Mouse (Mus musculus) G1E (cell line): ENCODE results near the gene Gab2. TPM values are rescaled to one million over a fixed set of nuclear protein-coding genes. Genes with fewer than 3 reads are reported as not detected.
"Not testable (repeated sequence)": the region's sequence is repeated elsewhere in the genome, so short reads cannot be mapped to it uniquely, and the experiment has no call there.

Experiments
- ATAC-seq: 2 replicates; pipeline ENCODE4 v1.8.0; 2016; ENCODE audit warnings: mild to moderate bottlenecking; ENCODE audit not compliant: insufficient number of reproducible peaks, poor library complexity, low FRiP score, severe bottlenecking; ENCODE audit errors: extremely low read depth
- DNase-seq: peaks from one replicate; pipeline ENCODE4 v3.0.0; 2012; ENCODE audit warnings: low spot score
- H3K27me3 ChIP-seq: 2 replicates; pipeline ENCODE4 v1.6.1; 2012; ENCODE audit warnings: mild to moderate bottlenecking, low read length, inconsistent platforms; ENCODE audit not compliant: insufficient read depth
- H3K36me3 ChIP-seq: replicated peaks from 2 replicates; pipeline ENCODE3; 2012; ENCODE audit warnings: mild to moderate bottlenecking, inconsistent platforms
- H3K4me1 ChIP-seq: 2 replicates; pipeline ENCODE4 v1.6.1; 2012; ENCODE audit warnings: low read depth, low read length, inconsistent platforms, mixed read lengths; ENCODE audit not compliant: insufficient read depth
- H3K4me3 ChIP-seq: 2 replicates; pipeline ENCODE4 v1.5.1; 2012; ENCODE audit warnings: low read depth, mild to moderate bottlenecking, inconsistent platforms, low read length, moderate library complexity, mixed read lengths
- H3K9me3 ChIP-seq: replicated peaks from 2 replicates; pipeline ENCODE4 v1.6.1; 2012; ENCODE audit warnings: inconsistent platforms
- CTCF ChIP-seq: IDR thresholded peaks from 2 replicates; pipeline ENCODE4 v1.5.1; 2012; ENCODE audit warnings: low read depth, low read length, inconsistent platforms, mixed read lengths
- GATA1 ChIP-seq: IDR thresholded peaks from 2 replicates; pipeline ENCODE4 v1.6.1; 2012; ENCODE audit warnings: borderline replicate concordance, low read length, inconsistent platforms, mixed read lengths
- GATA2 ChIP-seq: IDR thresholded peaks from 2 replicates; pipeline ENCODE4 v1.6.1; 2012; ENCODE audit warnings: low read depth, low read length, inconsistent platforms, borderline replicate concordance
- POLR2AphosphoS5 ChIP-seq: IDR thresholded peaks from 2 replicates; pipeline ENCODE4 v1.6.1; 2012; ENCODE audit warnings: low read depth, low read length, inconsistent platforms; ENCODE audit not compliant: insufficient replicate concordance
- TAL1 ChIP-seq: conservative IDR thresholded peaks from 2 replicates; pipeline ENCODE4 v1.6.1; 2012; ENCODE audit warnings: low read depth, low read length, inconsistent platforms, mixed read lengths
- polyA plus RNA-seq: library from polyadenylated mRNA; stranded (reverse); fragments of >175 nt; gene quantifications from 2 replicates; pipeline ENCODE4 v1.2.3, GENCODE M21; 2012
- total RNA-seq, 2 experiments: library from RNA; stranded (forward) in 1 of 2; stranded (reverse) in 1 of 2; fragments of 200-1000 nt in 1 of 2; fragments of >200 nt in 1 of 2; fragmentation: Nextera tagmentation in 1 of 2; gene quantifications; 2 replicates each; pipeline ENCODE4 v1.2.3; 2014 to 2017

Gene Gab2
- total and polyA plus RNA-seq, 3 experiments: 13.2 to 80.3 (median 22.7) TPM

- TF ChIP-seq GATA2 (no peak), GATA1 (no peak), CTCF (no peak)
- no peak for DNase-seq
- peaks cover 20% of the 10 kb centered on the region for H3K4me1 ChIP-seq
- no peaks in the 10 kb centered on the region for H3K9me3 ChIP-seq
- peaks cover 44% of the 10 kb centered on the region for H3K36me3 ChIP-seq
- no peak overlapping the region for H3K4me3 ChIP-seq
- ATAC-seq: no peak
- no peaks in the 10 kb centered on the region for H3K27me3 ChIP-seq
Measured at GRCm38 (mm10) chr7:97245261-97245949, 164.0 kb downstream of the Gab2 start.

- H3K9me3 ChIP-seq, ATAC-seq, DNase-seq, H3K27me3 ChIP-seq, H3K4me3 ChIP-seq: not testable (repeated sequence)
- Histone ChIP-seq H3K4me1 (peaks cover 20% of the 10 kb centered on the region), H3K36me3 (peaks cover 44% of the 10 kb centered on the region)
Measured at GRCm38 (mm10) chr7:97245950-97246578, 164.7 kb downstream of the Gab2 start.

GRCm38 (mm10) chr7:97247661-97248060 lies 166.3 kb downstream of the Gab2 start:
- no peak for ATAC-seq
- peaks cover 28% of the 10 kb centered on the region for H3K4me1 ChIP-seq
- H3K4me3 ChIP-seq: no peak overlapping the region
- H3K36me3 ChIP-seq: peaks cover 48% of the 10 kb centered on the region
- H3K9me3 ChIP-seq: no peaks in the 10 kb centered on the region
- no peak for DNase-seq
- no peaks in the 10 kb centered on the region for H3K27me3 ChIP-seq
- TF ChIP-seq GATA2: no peak
- no peak for TF ChIP-seq CTCF
- TF ChIP-seq GATA1: no peak
- TF ChIP-seq TAL1: no peak
- no peak for TF ChIP-seq POLR2AphosphoS5

GRCm38 (mm10) chr7:97248136-97248535 lies 166.8 kb downstream of the Gab2 start:
- no peak for TF ChIP-seq TAL1
- Histone ChIP-seq H3K4me1 (peaks cover 32% of the 10 kb centered on the region), H3K9me3 (no peaks in the 10 kb centered on the region), H3K4me3 (no peak overlapping the region), H3K36me3 (peaks cover 44% of the 10 kb centered on the region), H3K27me3 (no peaks in the 10 kb centered on the region)
- DNase-seq (no peak), ATAC-seq (no peak)

GRCm38 (mm10) chr7:97251638-97252037 lies 170.3 kb downstream of the Gab2 start:
- Histone ChIP-seq H3K27me3 (no peaks in the 10 kb centered on the region), H3K36me3 (peaks cover 32% of the 10 kb centered on the region), H3K4me1 (peaks cover 26% of the 10 kb centered on the region), H3K9me3 (no peaks in the 10 kb centered on the region), H3K4me3 (no peak overlapping the region)
- DNase-seq (no peak), ATAC-seq (no peak)
- TF ChIP-seq GATA1 (no peak), GATA2 (no peak), CTCF (no peak), TAL1 (no peak), POLR2AphosphoS5 (no peak)

DNA sequence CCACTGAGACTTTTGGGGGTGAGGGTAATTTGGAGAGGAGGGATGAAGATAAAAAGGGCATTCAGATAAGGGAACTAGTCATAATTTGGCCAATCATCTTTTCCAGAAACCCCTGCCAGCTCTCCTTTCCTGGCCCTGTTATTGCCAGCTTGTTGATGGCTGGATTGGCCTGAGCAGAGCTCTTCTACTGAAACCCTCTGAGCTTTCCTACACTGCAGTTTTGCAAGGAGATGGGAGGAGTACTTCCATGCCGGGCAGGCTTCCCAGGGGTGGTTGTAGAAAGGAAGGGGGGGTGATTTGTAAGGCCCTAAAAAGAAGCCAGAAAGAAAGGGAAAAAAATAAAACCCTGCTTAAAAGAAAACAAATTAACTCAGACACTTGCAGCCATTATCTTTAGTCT lies 181.2 kb downstream of the Gab2 start:
- TF ChIP-seq GATA2 (no peak), CTCF (no peak), POLR2AphosphoS5 (no peak)

GRCm38 (mm10) chr7:97270367-97270766 lies 189.0 kb downstream of the Gab2 start:
- ATAC-seq (peak; percentile 90), DNase-seq (peak; percentile 51)
- H3K9me3 ChIP-seq: no peaks in the 10 kb centered on the region
- no peak for TF ChIP-seq CTCF
- no peak for TF ChIP-seq GATA1
- TF ChIP-seq TAL1: peak; percentile 86
- no peak for TF ChIP-seq GATA2
- TF ChIP-seq POLR2AphosphoS5: no peak
- H3K4me1 ChIP-seq: peaks cover 39% of the 10 kb centered on the region
- H3K4me3 ChIP-seq: no peak overlapping the region; the same call in 1 of the 2 replicates
- H3K27me3 ChIP-seq: no peaks in the 10 kb centered on the region
- peaks cover 35% of the 10 kb centered on the region for H3K36me3 ChIP-seq

More for the DNA sequence above, 181.2 kb downstream of the Gab2 start:
- DNase-seq (no peak), ATAC-seq (no peak)
- Histone ChIP-seq H3K36me3 (peaks cover 37% of the 10 kb centered on the region), H3K9me3 (no peaks in the 10 kb centered on the region), H3K4me1 (peaks cover 25% of the 10 kb centered on the region), H3K27me3 (no peaks in the 10 kb centered on the region), H3K4me3 (no peak overlapping the region)
